Mouse (Mus musculus): ENCODE data around the gene Clybl. TPM values are rescaled to one million over a fixed set of nuclear protein-coding genes. Genes with fewer than 3 reads are reported as not detected.

Gene Clybl
- polyA plus RNA-seq (2015; fragmentation: Nextera tagmentation; extraction: Ambion mirVana): 26.7 and 37.8 TPM in 2 replicates

GRCm38 (mm10) chr14:122181078-122181814, at the start of gene Clybl:
Gene Clybl (plus strand): TSS chr14:122181704.

DNA sequence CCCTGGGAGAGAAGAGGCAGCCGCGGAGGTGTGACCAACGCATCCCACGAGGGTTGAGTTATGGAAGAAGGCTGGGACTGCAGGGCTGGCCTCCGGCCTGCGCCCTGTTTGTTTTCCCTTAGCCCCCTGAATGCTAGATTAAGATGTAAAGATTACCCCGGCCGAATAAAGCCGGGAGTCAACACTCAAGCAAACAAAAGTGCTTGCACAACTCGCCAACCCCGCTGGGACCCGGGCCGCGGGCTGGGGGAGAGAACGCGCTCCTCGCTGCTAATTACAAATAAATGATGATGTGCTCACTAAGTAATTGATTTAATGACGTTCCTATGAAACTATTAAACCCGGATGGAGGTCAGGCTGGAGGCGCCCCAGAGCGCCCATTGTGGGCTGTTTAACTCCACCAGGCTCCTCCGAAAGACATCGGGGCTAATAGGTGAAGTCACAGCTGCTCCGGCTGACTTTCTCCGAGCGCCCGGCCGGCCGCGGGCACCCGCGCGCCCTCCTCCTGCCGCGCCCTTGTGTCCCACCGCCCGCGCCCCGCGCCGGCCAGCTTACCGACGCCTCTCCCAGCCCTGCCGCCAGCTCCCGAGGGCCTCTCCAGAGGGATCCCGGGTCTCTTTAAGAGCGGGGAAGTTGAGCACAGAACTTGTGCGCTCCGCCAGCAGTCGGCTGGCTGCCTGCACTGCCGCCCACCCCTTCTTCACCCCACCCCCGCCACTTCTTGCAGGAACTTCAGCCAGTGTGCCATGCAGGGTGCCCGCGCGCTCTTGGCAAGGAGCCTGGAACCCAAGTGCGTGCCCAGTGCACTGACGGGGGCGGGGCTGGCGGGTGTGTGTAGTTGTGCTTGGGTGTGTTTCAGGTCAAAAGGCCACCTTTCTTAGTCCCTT, 269.2 kb downstream of the Clybl start, which contains the start of gene Gm5089:
TSS of gene Gm5089 (minus strand) at position 620 of the 887 bp plus-strand sequence.

Other genes starting within 250 kb of the Clybl start
- gene Gpr183, start 216.5 kb upstream of the Clybl start, polyA plus RNA-seq (2015; fragmentation: Nextera tagmentation; extraction: Ambion mirVana): 0.85 and 1.1 TPM in 2 replicates
- not detected in 2 replicates for gene Timm8a2, start 147.0 kb upstream of the Clybl start, polyA plus RNA-seq (2015; fragmentation: Nextera tagmentation; extraction: Ambion mirVana)
- gene Tm9sf2, start 74.7 kb upstream of the Clybl start, polyA plus RNA-seq (2015; fragmentation: Nextera tagmentation; extraction: Ambion mirVana): 115 and 184 TPM in 2 replicates

All from adrenal gland, postnatal 0 days (tissue).